Mouse (Mus musculus) 3134 (cell line): ENCODE measurements around the gene Hfe2.

Experiments
- DNase-seq: peaks from one replicate; pipeline ENCODE4 v3.0.0-alpha.2; 2011; ENCODE audit warnings: low spot score; ENCODE audit not compliant: insufficient read length; ENCODE audit errors: extremely low read depth

Gene Hfe2

DNA sequence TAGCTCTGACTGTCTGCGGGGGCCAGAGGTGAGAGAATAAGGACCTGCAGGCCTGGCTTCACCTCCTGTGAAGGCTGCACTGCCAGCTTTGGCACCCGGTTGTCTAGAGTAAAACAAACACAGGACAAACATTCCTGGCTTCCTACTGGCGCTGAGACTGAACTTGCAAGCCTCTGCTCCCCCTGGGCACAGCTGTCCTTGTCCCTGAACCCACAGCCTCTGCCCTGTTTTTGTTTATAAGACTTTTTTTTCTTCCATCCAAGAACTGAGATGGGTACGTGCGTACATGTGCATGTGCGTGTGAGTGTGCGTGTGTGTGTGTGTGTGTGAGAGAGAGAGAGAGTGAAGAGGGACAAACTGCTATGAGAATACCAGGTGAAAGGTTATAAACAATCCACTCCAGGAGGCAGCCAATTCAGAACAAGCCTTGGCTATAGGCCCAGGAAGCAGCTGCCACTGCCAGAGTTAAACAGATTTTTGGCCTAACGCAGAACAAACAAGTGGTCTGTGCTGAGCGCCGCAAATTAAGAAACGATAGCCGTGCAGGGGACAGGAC lies 30.1 kb downstream of the Hfe2 start:
- peak; percentile 56 for DNase-seq

DNA sequence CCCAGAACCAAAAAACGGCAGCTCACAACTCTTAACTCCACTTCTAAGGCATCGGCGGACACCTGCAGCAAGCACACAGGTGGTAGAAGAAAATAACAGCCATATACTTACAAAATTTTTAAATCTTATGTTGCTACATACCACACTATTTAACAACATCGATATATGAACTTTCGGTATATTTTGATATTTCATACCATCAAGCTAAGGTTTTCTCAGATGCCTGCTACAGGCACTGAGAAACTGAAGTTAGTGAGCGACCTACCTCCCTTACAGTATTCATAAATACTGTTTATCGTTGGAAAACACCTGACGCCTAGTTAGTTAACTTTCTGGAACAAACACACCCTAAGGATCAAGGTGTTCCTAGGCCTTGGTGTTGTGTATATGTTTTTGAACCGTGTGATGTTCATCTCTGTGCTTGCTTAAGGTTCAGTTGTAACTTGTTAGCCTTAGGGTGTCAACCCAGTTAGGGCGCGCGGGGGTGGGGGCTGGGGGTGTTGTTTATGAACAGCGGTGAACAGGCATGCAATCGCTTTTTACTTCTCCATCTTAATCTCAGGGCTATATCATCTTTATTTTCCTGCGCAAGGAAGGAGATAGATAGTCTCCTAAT lies 31.1 kb downstream of the Hfe2 start:
- DNase-seq = no peak

DNA sequence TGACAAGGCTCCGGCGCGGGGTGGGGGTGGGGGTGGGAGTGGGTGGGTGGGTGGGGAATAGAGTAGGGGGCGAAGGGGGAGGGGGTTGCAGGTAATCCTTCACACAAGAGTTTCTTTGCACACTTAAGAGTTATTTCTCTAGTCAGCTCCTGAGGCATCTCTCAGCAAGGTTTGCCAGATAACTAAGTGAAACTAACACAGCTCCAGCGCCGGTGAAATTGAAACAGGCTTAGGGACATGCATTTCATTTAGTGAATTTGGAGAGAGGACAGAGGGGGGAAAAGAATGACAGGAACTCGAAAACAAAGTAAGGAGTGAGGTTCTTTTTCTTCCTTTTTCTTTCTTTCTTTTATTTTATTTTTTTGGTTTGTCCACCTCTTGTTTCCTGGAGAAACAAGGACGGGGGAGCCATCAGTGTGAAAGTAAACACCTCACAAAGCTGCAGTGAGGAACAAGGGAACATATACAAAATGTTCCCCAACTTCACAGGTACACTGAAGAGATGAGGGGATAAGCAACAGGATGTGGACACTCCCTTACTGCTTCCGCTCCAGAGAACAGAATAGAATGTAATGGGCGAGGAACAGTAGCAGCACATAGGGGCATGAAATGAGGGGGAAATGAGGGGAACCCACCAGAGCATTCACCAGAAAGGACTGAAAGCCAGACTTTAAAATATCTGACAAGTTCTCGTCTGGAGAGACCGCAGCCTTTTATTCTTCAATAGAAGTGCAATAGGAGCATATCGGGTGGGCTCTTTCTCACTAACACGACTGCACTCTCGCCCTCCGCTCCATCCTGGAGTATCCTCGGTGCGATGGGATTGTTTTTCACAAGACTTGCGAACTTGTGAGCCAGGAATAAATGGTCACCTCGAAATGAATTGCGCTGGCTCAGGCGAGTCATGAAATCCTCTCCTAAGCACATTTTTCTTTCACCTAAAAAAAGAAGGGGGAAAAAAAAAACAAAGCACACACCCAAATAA lies 32.0 kb downstream of the Hfe2 start:
- DNase-seq = no peak

DNA sequence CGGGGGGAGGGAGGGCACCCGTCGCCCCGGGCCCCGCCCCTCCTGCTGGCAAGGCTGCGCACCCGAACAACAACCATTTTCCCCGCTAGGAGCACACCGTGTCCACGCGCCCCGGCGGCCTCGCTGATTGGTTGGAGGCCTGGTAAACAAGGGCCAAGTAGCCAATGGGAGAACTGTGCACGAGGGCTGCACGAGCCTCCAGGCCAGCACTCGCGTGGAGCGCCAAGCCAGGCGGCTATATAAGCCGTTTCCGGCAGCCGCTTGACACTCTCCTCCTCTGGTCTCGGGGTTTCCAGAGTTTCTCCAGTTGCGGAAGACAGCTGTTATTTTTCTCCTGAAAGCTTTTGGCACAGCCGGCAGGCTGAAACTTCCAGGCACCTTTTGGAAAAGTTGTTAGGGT lies 32.7 kb downstream of the Hfe2 start, which contains the start of gene Txnip:
Gene Txnip (plus strand): TSS at position 264 of the 400 bp plus-strand sequence.
- DNase-seq = peak; percentile 97

DNA sequence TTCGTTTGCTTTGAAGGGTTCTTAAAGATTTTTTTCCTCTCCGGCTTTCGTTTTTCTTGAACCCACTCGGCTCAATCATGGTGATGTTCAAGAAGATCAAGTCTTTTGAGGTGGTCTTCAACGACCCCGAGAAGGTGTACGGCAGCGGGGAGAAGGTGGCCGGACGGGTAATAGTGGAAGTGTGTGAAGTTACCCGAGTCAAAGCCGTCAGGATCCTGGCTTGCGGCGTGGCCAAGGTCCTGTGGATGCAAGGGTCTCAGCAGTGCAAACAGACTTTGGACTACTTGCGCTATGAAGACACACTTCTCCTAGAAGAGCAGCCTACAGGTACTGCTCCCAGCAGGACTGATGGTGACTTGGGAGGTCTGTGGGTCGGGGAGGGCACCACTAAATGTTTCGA lies 33.2 kb downstream of the Hfe2 start:
- DNase-seq = peak; percentile 49

DNA sequence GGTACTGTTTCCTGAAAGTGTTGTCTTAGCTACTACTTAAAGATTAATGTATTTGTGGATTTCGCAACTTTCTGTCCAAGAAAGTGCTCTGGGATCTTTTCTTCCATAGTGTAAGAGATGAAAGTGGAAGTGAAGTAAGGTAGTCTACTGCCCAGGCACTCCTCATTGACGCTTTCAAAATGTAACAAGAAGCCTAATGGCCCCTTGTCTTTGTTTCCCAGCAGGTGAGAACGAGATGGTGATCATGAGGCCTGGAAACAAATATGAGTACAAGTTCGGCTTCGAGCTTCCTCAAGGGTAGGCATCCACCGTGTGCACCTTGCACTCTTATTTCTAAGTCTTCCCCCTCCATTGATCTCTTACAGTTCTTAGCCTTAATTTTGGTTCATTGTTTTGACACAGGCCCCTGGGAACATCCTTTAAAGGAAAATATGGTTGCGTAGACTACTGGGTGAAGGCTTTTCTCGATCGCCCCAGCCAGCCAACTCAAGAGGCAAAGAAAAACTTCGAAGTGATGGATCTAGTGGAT lies 33.8 kb downstream of the Hfe2 start:
- DNase-seq = no peak

DNA sequence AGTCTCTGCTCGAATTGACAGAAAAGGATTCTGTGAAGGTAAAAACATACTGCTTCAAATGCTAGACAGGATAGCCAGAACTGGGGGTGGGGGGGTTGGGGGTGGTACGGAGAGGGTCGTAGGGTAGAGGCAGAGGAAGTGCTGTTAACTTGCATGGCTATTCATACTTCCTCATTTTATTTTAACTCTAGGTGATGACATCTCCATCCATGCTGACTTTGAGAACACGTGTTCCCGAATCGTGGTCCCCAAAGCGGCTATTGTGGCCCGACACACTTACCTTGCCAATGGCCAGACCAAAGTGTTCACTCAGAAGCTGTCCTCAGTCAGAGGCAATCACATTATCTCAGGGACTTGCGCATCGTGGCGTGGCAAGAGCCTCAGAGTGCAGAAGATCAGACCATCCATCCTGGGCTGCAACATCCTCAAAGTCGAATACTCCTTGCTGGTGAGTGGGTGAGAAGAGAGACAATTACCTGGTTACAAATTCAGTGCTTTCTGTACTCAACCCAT lies 34.5 kb downstream of the Hfe2 start:
- DNase-seq = no peak

DNA sequence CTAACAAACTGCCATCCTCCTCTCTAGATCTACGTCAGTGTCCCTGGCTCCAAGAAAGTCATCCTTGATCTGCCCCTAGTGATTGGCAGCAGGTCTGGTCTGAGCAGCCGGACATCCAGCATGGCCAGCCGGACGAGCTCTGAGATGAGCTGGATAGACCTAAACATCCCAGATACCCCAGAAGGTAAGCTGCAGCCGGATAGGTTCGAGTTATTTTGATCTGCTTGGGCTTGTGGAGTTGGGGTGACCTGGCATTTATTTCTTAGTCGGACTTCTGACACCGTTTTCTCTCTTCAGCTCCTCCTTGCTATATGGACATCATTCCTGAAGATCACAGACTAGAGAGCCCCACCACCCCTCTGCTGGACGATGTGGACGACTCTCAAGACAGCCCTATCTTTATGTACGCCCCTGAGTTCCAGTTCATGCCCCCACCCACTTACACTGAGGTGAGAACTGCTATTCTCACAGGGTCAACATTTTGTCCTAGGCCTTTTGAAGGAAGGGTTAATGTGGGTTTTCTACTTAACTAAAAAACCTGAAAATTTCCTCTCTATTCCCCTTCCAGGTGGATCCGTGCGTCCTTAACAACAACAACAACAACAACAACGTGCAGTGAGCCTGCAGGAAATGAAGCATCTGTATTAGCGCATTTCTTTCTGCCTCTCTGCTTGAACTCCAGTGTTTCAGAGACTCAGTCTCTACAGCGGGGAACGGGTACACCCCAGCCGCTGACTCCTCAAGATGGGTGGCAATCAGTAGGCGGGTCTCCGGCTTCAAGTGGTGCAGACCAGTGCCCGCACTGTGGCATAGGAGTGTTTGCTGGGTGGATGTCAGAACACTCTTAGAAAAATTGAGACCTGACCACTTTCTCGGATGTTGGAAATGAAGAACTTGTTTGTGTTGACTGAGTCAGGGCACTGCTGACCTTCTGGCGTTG lies 35.2 kb downstream of the Hfe2 start:
- no peak for DNase-seq

DNA sequence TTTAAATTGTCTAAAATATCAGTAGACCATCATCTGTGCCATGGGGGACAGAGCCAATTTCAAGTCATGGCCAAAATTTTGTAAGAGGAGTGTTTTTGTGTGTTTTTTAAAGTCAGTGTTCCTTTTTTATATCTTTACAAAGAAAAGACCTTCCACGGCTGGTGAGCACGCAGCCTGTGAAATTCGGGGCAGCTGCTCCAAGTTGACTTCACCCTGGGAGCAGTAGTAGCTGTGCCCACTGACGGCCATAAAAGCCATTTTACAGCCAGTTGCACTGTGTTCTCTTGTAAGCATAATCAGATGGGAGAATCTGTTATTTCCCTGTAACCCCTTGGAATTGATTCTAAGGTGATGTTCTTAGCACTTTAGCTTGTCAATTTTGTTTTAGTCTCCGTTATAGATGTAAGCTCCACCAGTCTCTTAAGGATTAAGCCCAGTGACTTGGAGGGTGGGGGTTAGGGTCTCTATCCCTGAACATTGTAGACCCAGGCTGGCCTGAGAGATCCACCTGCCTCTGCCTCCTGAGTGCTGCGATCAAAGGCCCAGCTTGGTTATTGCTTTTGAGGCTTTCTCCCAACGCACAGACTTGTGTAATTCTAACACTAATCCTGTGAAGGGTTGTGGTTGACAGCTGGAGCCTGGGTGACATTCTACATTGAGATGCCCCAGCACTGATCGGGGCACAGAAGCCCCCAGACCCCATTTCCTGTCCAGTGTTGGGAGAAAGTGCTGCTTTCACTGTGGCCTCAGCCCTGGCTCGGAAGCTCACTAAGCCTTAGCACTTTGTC lies 36.1 kb downstream of the Hfe2 start:
- DNase-seq = no peak

DNA sequence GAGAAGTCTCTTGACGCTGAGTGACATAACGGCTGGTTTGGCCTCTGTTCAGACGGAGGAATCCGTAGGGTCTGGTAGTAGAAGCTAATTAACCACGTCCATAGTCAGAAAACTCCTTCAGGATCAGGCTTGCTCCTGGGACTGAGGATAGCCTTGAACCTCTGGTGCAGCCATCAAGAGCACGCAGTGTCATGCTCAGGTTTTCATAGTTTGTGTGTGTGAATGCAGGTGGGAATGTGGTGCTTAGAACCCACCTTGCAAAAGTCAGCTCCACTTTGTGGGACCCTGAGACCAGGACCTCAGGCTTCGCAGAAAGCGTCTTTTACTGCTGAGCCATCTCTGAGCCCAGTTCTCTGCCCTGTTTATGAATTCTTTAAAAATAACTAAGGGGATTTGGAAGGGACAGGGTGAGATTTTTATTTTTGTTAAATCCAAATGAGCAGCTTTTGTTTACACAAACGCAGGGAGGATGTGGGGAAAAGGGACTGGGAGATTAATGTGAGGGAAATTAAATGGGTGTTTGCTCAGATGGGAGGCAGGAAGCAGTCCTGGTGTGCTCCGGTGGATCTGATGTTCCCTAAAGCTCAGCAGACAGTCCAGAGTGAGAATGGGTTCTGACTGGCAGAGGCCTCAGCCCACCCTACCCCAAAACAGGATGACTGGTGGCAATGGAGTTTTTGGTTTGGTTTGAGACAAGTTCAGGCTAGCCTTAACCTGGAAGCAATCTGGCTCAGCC lies 37.1 kb downstream of the Hfe2 start:
- DNase-seq = no peak

DNA sequence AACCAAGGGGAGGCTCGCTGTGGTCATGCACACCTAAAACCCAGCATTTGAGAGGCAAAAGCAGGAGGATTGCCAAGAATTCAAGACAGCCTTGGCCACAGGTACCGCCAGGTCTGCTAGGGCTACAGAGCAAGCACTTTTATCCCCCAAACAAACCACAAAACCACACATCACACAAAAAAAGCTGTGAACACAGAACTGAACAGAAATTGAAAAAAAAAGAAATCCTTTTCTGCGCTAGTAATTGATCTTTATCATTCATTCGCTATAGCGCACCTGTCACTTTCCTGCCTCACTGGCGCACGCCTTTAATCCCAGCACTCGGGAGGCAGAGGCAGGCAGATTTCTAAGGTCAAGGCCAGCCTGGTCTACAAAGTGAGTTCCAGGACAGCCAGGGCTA lies 38.3 kb downstream of the Hfe2 start:
- DNase-seq = no peak

DNA sequence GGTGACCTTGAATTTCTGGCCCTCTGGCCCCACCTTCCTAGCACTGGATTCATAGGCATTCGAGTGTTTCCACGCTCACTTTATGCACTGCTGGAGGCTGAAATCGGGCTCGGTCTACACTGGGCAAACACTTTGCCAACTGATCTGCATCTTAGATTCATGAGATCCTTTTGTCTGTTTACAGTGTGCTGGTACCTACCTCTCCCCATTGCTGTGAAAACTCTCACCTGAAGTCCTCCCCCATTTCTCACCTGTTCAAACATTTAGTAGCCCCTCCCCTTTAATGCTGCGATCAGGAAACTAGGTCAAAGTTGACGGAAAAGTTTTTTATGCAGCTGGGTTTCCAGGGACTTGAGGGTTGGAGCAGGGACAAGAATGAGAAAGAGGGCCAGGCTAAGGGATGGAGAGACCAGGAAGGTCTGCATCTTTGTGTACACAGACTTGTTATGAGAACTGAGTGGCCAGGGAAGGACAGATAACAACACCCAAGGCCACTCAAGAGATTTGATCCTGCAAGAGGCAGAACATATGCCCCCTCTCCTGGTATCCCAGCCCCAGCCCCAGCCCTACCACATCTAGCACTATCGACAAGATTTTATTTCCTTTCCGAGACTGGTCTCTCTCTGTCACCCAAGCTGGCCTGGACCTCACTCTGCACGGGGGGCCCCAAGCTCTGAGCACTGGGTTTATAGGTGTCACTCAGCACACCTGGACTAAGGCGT lies 39.1 kb downstream of the Hfe2 start:
- DNase-seq = no peak

DNA sequence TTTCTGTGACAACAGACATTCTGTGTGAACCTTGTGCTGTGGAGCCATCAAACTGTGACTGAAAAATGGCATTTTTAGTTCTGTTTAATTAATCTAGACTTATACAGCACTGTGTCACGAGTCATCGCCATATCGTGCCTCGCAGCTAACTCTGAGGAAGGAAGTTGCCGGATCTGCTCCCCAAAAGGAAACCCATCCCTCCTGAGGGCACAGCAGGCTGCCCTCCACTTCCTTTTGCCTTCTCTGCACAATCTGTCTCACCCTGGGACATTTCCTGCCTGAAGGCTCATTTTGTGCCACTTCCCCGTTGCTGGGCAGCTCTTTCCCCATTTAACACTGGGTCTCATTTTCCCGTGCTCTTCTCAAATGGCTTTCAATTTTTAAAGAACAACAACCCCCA lies 39.7 kb downstream of the Hfe2 start:
- DNase-seq = no peak

DNA sequence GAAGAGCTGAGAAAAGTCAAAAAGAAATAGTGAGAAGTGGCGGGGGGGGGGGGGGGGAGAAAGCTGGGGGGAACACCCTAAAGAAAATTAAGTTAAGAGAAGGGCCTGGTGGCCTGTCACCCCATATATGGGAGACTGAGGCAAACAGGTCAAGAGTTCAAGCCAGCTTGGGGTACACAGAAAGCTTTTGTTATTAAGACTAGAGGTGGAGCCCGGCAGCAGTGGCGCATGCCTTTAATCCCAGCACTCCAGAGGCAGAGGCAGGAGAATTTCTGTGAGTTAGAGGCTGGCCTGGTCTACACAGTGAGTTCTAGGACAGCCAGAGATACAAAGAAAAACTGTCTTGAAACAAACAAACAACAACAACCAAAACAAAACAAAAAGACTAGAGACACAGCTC lies 40.1 kb downstream of the Hfe2 start:
- no peak for DNase-seq

DNA sequence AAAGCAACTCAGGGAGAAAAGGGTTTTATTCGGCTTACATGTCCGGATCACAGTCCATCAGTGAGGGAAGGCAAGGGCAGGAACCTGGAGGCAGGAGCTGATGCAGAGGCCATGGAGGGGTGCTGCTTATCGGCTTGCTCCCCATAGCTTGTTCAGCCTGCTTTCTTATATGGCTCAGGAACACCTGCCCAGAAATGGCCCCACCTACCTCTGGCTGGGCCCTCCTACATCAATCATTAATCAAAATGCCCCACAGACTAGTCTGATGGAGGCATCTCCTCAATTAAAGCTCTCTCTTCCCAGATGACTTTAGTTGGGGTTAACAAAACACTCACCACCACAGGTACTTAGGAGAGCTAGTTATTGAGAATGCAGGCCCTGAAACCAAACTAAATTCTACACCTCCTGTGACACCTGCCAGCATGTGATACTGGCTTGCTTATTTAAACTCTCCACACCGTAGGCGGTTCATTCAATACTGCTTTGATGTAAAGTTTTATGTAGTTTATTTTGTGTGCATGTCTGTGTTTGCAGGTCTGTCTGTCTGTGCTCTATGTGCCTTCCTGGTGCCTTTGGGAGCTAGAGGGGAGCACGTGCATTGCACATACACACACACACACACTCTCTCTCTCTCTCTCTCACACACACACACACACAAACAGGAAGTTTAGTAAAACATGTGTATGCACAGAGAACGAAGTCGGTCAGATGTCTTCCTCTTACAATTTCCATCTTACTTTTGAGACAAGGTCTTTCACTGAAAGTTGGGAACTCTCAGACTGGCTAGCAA lies 41.9 kb downstream of the Hfe2 start:
- no peak for DNase-seq

DNA sequence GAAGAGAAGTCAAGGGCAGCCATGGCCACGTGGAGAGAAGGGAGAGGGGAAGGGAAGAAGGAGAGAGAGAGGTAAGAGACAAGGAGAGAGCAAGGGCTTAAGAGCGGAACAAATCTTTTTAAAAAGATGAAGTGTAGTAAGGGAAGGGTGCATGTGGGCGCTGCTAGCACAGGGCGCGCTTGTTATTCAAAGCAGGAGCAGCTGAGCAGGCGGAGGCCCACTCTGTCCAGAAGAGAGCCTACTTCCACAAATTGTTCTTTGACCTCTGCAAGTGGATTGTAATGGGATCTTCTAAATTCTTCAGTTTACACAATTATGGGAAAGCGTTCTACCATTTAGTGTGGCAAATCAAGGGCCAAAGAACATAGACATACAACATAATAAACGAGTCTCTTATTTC lies 43.6 kb downstream of the Hfe2 start:
- no peak for DNase-seq

DNA sequence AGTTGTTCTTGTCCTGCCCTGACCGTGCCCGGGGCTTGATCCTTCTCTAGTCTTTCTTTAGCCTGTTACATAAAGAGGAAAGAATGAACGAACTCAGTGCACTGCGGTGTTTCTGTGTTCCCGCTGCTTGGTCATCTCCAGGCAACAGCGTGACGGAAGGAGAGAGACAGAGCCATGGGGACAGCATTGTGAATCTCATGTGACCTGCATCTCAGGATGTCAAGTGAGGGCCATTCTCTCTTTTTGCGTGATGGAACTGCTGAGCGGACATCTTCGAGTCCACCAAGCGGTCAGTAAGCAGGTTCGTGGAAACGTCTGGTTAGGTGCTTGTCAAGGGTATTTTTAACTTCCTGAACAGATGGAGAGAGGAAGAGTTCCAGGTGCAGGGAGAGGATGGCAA lies 44.5 kb downstream of the Hfe2 start:
- DNase-seq = no peak
